Mouse (Mus musculus) MEL (cell line): Measurements from ENCODE around the gene Isy1. TPM values are rescaled to one million over a fixed set of nuclear protein-coding genes. Genes with fewer than 3 reads are reported as not detected.

Experiments
- DNase-seq: peaks from one replicate; pipeline ENCODE4 v3.0.0; 2011; ENCODE audit warnings: low read depth, low spot score
- H3K27ac ChIP-seq: 2 replicates; pipeline ENCODE4 v1.5.1; 2012; ENCODE audit warnings: low read depth, mild to moderate bottlenecking, control low read depth, low read length, moderate library complexity; ENCODE audit not compliant: control insufficient read depth
- H3K27me3 ChIP-seq, 2 experiments: fragments of 150-350 bp in 1 of 2; sonication (generic) in 1 of 2; 2 replicates each; pipeline ENCODE4 v1.6.1; 2012; ENCODE audit warnings: low read length in 2 of 2, mild to moderate bottlenecking in 2 of 2, improper control_type of control experiment in 1 of 2, moderate library complexity in 1 of 2; ENCODE audit not compliant: insufficient read depth in 2 of 2, control insufficient read depth in 1 of 2
- H3K36me3 ChIP-seq, 2 experiments: 2 replicates each; pipeline ENCODE4 v1.6.1; 2012 to 2014; ENCODE audit warnings: low read length in 2 of 2, improper control_type of control experiment in 1 of 2, inconsistent platforms in 1 of 2, mild to moderate bottlenecking in 1 of 2; ENCODE audit not compliant: insufficient read depth in 2 of 2, control insufficient read depth in 1 of 2
- H3K4me1 ChIP-seq, 2 experiments: fragments of 150-350 bp in 1 of 2; sonication (generic) in 1 of 2; 2 replicates each; pipeline ENCODE4 v1.6.1; 2012; ENCODE audit warnings: low read length in 2 of 2, improper control_type of control experiment in 1 of 2, mild to moderate bottlenecking in 1 of 2; ENCODE audit not compliant: insufficient read depth in 2 of 2, control insufficient read depth in 1 of 2
- H3K4me3 ChIP-seq, 2 experiments: fragments of 150-350 bp in 1 of 2; sonication (generic) in 1 of 2; 2 replicates each; pipeline ENCODE4 v1.5.1; 2012; ENCODE audit warnings: low read depth in 2 of 2, low read length in 2 of 2, mild to moderate bottlenecking in 2 of 2, moderate library complexity in 2 of 2, control low read depth in 1 of 2, improper control_type of control experiment in 1 of 2; ENCODE audit not compliant: control insufficient read depth in 1 of 2, insufficient read depth in 1 of 2
- H3K79me2 ChIP-seq: 2 replicates; pipeline ENCODE4 v1.6.1; 2012; ENCODE audit warnings: mild to moderate bottlenecking, low read length, moderate library complexity; ENCODE audit not compliant: control insufficient read depth, poor library complexity, insufficient read depth
- H3K9ac ChIP-seq: 2 replicates; pipeline ENCODE4 v1.6.1; 2012; ENCODE audit warnings: low read depth, mild to moderate bottlenecking, control low read depth, low read length, moderate library complexity; ENCODE audit not compliant: control insufficient read depth, poor library complexity, severe bottlenecking
- H3K9me3 ChIP-seq: fragments of 150-350 bp; sonication (generic); replicated peaks from 2 replicates; pipeline ENCODE4 v1.6.1; 2012; ENCODE audit warnings: mild to moderate bottlenecking, low read length, improper control_type of control experiment, moderate library complexity; ENCODE audit not compliant: insufficient read depth
- CHD1 ChIP-seq: IDR thresholded peaks from 2 replicates; pipeline ENCODE4 v1.6.1; 2012; ENCODE audit warnings: low read depth, mild to moderate bottlenecking, inconsistent platforms, low read length, improper control_type of control experiment
- CHD2 ChIP-seq: IDR thresholded peaks from 2 replicates; pipeline ENCODE4 v1.6.1; 2011; ENCODE audit warnings: low read length, improper control_type of control experiment
- CTCF ChIP-seq, 3 experiments: IDR thresholded peaks in 2 of 3; conservative IDR thresholded peaks in 1 of 3; 2 replicates each; pipeline ENCODE4 v1.5.1; 2011 to 2012; ENCODE audit warnings: low read length in 3 of 3, low read depth in 2 of 3, mild to moderate bottlenecking in 2 of 3, improper control_type of control experiment in 1 of 3, inconsistent platforms in 1 of 3, mixed read lengths in 1 of 3, moderate library complexity in 1 of 3; ENCODE audit not compliant: control insufficient read depth in 1 of 3, insufficient read depth in 1 of 3, poor library complexity in 1 of 3, severe bottlenecking in 1 of 3
- EP300 ChIP-seq, 2 experiments: IDR thresholded peaks; 2 replicates each; pipeline ENCODE4 v1.6.1; 2011; ENCODE audit warnings: improper control_type of control experiment in 2 of 2, low read length in 2 of 2, low read depth in 1 of 2, mild to moderate bottlenecking in 1 of 2
- ETS1 ChIP-seq: IDR thresholded peaks from 2 replicates; pipeline ENCODE4 v1.6.1; 2012; ENCODE audit warnings: low read depth, mild to moderate bottlenecking, inconsistent platforms, low read length, improper control_type of control experiment, moderate library complexity
- HCFC1 ChIP-seq: IDR thresholded peaks from 2 replicates; pipeline ENCODE4 v1.6.1; 2012; ENCODE audit warnings: low read depth, mild to moderate bottlenecking, inconsistent platforms, low read length, improper control_type of control experiment, moderate library complexity
- JUND ChIP-seq: IDR thresholded peaks from 2 replicates; pipeline ENCODE4 v1.6.1; 2011; ENCODE audit warnings: low read depth, mild to moderate bottlenecking, improper control_type of control experiment, low read length
- MAFK ChIP-seq: IDR thresholded peaks from 2 replicates; pipeline ENCODE4 v1.6.1; 2011; ENCODE audit warnings: low read depth, mild to moderate bottlenecking, low read length, improper control_type of control experiment, borderline replicate concordance
- MAX ChIP-seq: IDR thresholded peaks from 2 replicates; pipeline ENCODE4 v1.6.1; 2011; ENCODE audit warnings: low read length, improper control_type of control experiment
- MEF2A ChIP-seq: IDR thresholded peaks from 2 replicates; pipeline ENCODE4 v1.6.1; 2014; ENCODE audit warnings: low read depth, mild to moderate bottlenecking, inconsistent platforms, low read length, improper control_type of control experiment; ENCODE audit not compliant: poor library complexity, insufficient replicate concordance, severe bottlenecking; ENCODE audit errors: extremely low read depth
- MXI1 ChIP-seq: IDR thresholded peaks from 2 replicates; pipeline ENCODE4 v1.6.1; 2011; ENCODE audit warnings: mild to moderate bottlenecking, low read depth, low read length, improper control_type of control experiment
- MYB ChIP-seq: IDR thresholded peaks from 2 replicates; pipeline ENCODE4 v1.6.1; 2011; ENCODE audit warnings: mild to moderate bottlenecking, low read depth, low read length, improper control_type of control experiment
- POLR2A ChIP-seq, 2 experiments: IDR thresholded peaks; 2 replicates each; pipeline ENCODE4 v1.6.1; 2011 to 2012; ENCODE audit warnings: low read length in 2 of 2, mild to moderate bottlenecking in 2 of 2, control low read depth in 1 of 2, improper control_type of control experiment in 1 of 2, low read depth in 1 of 2, moderate library complexity in 1 of 2; ENCODE audit not compliant: control insufficient read depth in 1 of 2, insufficient read depth in 1 of 2, poor library complexity in 1 of 2
- POLR2AphosphoS5 ChIP-seq: IDR thresholded peaks from 2 replicates; pipeline ENCODE4 v1.6.1; 2012; ENCODE audit warnings: low read depth, borderline replicate concordance, mild to moderate bottlenecking, inconsistent platforms, low read length, moderate library complexity, mixed read lengths
- RCOR1 ChIP-seq: IDR thresholded peaks from 2 replicates; pipeline ENCODE4 v1.6.1; 2012; ENCODE audit warnings: low read depth, mild to moderate bottlenecking, inconsistent platforms, low read length, improper control_type of control experiment
- SIN3A ChIP-seq: IDR thresholded peaks from 2 replicates; pipeline ENCODE4 v1.6.1; 2012; ENCODE audit warnings: low read length, improper control_type of control experiment, inconsistent platforms
- SMC3 ChIP-seq: IDR thresholded peaks from 2 replicates; pipeline ENCODE4 v1.6.1; 2011; ENCODE audit warnings: low read depth, low read length, improper control_type of control experiment
- TBP ChIP-seq: IDR thresholded peaks from 2 replicates; pipeline ENCODE4 v1.8.0; 2011; ENCODE audit warnings: low read depth, low read length, improper control_type of control experiment
- UBTF ChIP-seq: IDR thresholded peaks from 2 replicates; pipeline ENCODE4 v1.6.1; 2012; ENCODE audit warnings: low read depth, mild to moderate bottlenecking, inconsistent platforms, low read length, improper control_type of control experiment, moderate library complexity, borderline replicate concordance; ENCODE audit not compliant: insufficient read depth
- USF2 ChIP-seq, 2 experiments: IDR thresholded peaks; 2 replicates each; pipeline ENCODE4 v1.6.1; 2011 to 2012; ENCODE audit warnings: improper control_type of control experiment in 2 of 2, low read length in 2 of 2, borderline replicate concordance in 1 of 2, inconsistent platforms in 1 of 2, low read depth in 1 of 2, mild to moderate bottlenecking in 1 of 2; ENCODE audit not compliant: insufficient read depth in 1 of 2
- polyA plus RNA-seq, 2 experiments: library from polyadenylated mRNA; stranded (reverse) in 1 of 2; unstranded in 1 of 2; fragments of >175 nt in 1 of 2; fragments of >200 nt in 1 of 2; gene quantifications; 2 replicates each; pipeline versions ENCODE4 v1.2.1 to v1.2.4; 2012; ENCODE audit warnings: low replicate concordance in 2 of 2, low read depth in 1 of 2; ENCODE audit not compliant: insufficient read length in 2 of 2, insufficient read depth in 1 of 2, missing spikeins in 1 of 2
- total RNA-seq: library from RNA; depleted of rRNA; stranded (reverse); fragments of 300-350 nt; gene quantifications from 2 replicates; pipeline ENCODE4 v1.2.3, GENCODE M21; 2012

The Isy1 gene
- total and polyA plus RNA-seq, 3 experiments, result 64.5 to 115 TPM; not detected in 1

DNA sequence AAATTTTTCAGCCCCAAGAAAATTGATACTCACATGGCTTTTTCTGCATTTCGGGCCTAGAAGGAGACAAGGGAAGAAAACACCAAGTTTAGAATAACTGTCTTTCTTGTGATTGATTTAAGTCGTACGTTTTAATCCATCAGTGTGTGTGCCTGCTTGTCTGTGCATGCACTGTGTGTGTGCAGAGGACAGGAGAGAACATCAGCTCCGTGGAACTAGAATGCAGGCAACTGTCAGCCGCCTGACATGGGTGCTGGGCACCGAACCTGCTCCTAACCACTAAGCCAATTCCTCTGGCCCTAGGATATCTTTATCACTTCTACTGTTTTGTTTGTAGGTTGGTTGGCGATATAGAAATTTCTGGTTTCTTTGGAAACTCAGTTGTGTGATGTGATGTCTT is 2.9 kb downstream of the Isy1 start, which contains the start of gene Gm45140:
TSS of gene Gm45140 (minus strand) at position 101 of the 400 bp plus-strand sequence.
- Histone ChIP-seq H3K4me3 (no peak within 1 kb of the TSS), H3K9ac (no peak within 1 kb of the TSS), H3K79me2 (peaks cover 13% of the 10 kb centered on the region), H3K27ac (no peak within 1 kb of the TSS), H3K9me3 (no peaks in the 10 kb centered on the region), H3K27me3 (no peaks in the 10 kb centered on the region), H3K4me1 (peaks cover 0 to 3% of the 10 kb centered on the region in 2 experiments; a peak in 1 of 4 replicates), H3K36me3 (peaks cover 6 to 9% of the 10 kb centered on the region in 2 experiments)
- TF ChIP-seq SIN3A (no peak), MAFK (no peak), JUND (no peak), HCFC1 (no peak)
- no peak for DNase-seq

DNA sequence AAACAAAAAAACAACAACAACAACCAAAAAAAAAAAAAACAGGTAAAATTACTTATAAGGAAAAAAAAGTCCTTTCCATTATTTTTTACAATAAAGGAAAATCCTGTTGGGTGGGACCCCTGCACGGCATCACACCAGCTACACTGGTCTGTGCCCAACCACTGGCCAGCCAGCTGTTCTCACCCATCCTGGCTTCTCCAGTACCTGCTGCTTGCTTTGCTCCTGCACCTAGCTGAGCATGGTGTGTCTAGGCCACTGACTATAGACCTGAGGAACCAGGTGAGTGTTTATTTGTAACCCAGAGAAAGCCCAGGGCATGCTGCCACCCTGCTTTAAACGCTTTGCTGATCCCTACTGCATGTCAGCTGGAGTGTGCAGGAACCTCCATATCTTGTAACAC is 18.2 kb downstream of the Isy1 start:
- Histone ChIP-seq H3K27me3 (no peaks in the 10 kb centered on the region), H3K79me2 (no peaks in the 10 kb centered on the region), H3K9ac (no peak overlapping the region), H3K36me3 (peaks cover 9 to 18% of the 10 kb centered on the region in 2 experiments), H3K27ac (no peak overlapping the region), H3K4me1 (peaks cover 0 to 11% of the 10 kb centered on the region in 2 experiments; a peak in 2 of 4 replicates), H3K9me3 (no peaks in the 10 kb centered on the region), H3K4me3 (no peak overlapping the region)
- TF ChIP-seq USF2 (IDR thresholded peaks at IDR 0.05; ENCODE audit: borderline replicate concordance in 1 of 2, insufficient read depth in 1 of 2, low read depth in 1 of 2, low read length in 2 of 2) (no peak), MXI1 (no peak), POLR2AphosphoS5 (no peak), MEF2A (no peak), MYB (no peak), CHD2 (no peak), CHD1 (no peak), TBP (no peak), SMC3 (no peak), ETS1 (no peak), MAX (no peak), SIN3A (no peak), MAFK (no peak), RCOR1 (no peak), CTCF (IDR thresholded peaks at IDR 0.05 in 2 of 3, conservative IDR thresholded peaks at IDR 0.05 in 1 of 3; ENCODE audit: control insufficient read depth in 1 of 3, insufficient read depth in 1 of 3, low read depth in 2 of 3, low read length in 3 of 3, poor library complexity in 1 of 3, severe bottlenecking in 1 of 3) (no peak), JUND (no peak), POLR2A (IDR thresholded peaks at IDR 0.05; ENCODE audit: control insufficient read depth in 1 of 2, insufficient read depth in 1 of 2, low read depth in 1 of 2, low read length in 2 of 2, poor library complexity in 1 of 2) (no peak), UBTF (no peak), EP300 (IDR thresholded peaks at IDR 0.05; ENCODE audit: low read depth in 1 of 2, low read length in 2 of 2) (no peak)
- DNase-seq, result no peak
